Mouse (Mus musculus): ENCODE data around the gene Efna2.

- no peak for TF ChIP-seq CTCF (IDR thresholded peaks at IDR 0.05; ENCODE audit: low read depth, low read length)
- no peak for TF ChIP-seq POLR2A (IDR thresholded peaks at IDR 0.05; ENCODE audit: borderline replicate concordance, low read depth, low read length)
Observed at GRCm38 (mm10) chr10:80237020-80237419, 57.7 kb downstream of the Efna2 start.
